Mouse (Mus musculus): ENCODE measurements around the gene Rflna.

Gene Rflna

DNA sequence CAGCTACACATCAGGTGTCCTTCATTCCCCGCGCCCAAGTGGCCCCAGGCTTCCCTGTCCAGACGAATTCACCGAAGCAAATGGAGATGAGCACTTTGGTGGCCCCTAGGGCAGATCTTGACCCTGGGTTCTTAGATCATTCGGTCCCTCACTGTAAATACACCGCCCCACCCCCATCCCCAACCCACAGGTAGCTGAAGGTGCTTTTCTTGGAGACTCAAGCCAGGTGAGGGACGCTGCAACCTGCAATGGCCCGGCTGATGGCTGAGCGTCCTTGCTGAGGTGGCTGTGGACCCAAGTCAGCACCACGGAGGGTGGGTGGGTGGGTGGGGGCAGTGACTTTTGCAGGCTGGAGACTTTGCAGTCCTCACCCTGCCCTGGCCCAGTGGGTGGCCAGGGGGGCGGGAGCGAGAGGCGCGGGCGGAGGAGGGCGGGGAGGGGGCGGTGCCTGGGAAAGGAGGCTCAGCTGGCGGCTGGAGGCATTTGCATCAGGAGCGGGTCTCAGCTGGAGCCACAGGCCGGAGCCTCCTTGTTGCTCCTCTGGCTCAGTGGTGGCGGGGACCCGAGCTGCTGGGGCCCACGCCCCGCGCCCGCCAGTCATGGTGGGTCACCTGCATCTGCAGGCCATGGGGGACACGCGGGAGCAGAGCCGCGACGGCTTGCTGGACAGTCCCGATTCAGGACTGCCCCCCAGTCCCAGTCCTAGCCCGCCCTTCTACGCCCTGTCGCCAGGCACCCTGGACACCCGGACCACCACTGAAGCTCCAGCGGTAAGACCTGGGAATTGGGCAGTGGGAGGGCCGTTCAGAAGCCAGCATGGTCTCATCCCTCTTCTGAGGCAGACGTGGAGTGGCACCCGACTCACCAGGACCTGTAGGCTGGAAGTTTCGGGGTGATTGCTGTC is at the start of gene Rflna:
Gene Rflna (plus strand): TSS at position 253 of the 904 bp plus-strand sequence.
- peak in 1 of 2 experiments; percentile 18 for DNase-seq (ENCODE audit: low spot score in 2 of 2)

DNA sequence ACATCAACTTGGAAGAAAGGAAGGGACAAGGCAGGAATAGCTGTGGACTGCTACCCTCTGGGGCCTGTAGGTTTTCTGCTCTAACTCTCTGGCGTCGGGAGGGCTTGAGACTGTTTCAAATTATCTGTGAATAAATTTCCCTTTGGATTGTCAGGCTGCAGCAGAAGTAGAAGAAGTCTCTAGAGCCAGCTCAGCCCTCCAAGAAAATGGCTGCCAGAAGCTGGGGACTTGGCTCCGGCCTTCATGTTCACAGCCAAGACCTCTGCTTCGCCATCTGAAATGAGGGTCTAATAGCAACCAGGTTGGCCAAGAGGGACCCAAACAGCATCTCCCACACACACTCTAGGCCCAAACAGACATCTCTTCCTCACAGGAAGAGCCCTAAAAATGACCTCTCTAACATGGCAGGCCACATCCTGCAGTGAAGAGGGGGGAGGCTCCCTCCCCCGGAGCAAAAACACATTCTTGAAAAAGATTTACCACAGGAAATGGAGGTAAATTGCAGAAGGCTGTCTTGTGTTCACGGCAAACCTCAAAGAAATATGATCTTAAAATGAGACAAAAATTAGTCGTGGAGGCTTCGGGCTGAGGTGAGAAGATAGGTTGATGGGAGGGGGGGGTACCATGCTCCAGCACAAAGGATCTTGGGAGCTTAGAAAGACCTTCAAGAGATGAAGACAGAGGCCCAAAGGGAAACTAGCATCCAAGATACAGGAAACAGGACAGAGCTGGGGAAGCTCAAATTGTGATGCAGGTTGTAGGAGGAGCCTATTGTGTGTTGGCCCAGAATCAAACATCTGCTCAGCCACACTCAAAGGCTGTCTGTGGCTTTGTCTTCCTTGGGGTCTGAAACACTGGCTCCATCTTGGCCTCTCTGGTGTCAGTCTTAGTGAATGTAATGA is 48.4 kb upstream of the Rflna start:
- DNase-seq (ENCODE audit: low spot score in 2 of 2): no peak

DNA sequence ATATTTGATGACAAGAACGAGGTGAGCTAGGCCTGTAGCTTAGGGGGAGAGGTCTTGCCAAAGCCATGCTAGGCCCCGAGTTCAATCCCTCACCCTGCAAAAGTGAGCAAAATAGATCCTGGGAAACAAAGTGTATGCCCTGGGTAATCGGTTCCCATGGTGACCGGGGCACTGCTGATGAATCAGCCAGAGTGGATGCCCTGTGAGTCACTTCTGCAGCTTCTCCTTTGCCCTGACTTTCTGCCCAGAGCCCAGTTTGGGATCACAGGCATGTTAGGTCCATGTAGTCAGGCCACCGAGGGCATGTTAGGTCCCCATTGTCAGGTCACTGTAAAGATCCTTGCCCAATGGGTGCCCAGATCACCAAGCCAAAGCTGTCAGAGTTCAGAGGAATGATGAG is 45.5 kb upstream of the Rflna start:
- DNase-seq (ENCODE audit: low spot score in 2 of 2): no peak

DNA sequence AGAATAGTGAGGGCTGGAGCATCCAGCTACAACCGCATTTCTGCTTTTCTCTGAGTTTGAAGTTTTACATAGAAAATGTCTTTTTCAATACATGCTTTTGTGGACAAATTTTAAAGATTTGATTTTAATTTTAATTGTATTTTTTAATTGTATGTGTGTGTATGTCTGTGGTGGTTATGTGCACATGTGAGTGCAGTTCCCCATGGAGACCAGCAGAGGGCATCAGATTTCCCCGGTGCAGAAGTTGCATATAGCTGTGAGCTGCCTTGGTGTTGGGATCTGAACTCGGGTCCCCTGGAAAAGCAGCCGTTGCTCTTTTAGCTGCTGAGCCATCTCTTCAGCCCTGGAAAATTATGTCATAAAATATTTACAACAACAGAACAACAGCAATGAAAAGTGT is 43.9 kb upstream of the Rflna start:
- DNase-seq (ENCODE audit: low spot score in 2 of 2): no peak

DNA sequence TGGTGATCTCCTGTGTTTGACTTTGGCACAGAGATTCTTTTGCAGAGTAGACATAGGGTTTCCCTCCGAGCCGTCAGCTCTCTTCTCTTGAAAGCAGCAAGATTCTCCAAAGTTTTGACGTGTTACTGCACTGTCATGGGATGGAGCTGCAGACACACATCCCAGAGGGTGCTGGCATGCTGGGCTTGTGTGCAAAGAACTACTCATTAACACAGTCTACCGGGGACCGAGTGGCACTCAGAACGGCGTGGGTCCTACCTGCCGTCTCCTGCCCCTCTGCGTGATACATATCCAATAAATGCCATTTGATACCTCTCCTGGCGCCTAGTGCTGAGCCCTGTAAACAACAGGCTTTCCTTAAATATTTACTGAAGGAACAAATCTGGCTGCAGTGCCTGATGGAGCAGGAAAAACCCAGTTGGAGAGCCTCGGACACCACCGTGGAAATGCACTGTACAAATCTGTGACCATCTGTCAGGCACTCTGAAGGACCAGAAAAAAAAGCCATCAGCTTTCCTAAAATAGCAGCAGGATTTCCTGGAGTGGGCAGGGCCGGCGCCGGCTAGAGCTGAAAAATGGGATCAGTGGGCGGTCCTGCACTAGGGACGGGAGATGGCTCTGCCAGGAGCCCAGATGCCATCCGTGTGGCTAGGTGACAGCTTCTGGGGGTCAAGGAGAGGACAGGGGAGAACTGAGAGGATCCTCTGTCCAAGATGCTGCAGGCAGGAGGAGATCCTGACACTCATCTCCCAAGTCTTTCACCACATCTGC is 42.7 kb upstream of the Rflna start:
- DNase-seq (ENCODE audit: low spot score in 2 of 2): peak; percentile 52 to 71

DNA sequence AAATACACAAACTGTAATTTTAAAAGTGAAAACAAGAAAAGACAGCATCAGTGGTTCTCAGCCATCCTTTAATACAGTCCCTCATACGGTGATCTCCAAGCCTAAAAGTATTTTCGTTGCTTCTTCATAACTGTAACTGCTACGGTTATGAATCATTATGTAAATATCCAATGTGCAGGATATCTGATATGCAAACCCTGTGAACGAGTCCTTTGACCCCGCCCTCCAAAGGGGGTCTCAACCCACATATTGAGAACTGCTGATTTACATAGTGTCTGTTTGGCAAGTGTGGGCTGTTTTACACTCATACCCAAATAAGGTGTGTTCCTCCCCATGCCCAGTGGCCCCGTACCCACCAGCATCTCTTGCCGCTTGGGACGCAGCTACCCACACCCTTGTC is 41.6 kb upstream of the Rflna start:
- DNase-seq (ENCODE audit: low spot score in 2 of 2): no peak

DNA sequence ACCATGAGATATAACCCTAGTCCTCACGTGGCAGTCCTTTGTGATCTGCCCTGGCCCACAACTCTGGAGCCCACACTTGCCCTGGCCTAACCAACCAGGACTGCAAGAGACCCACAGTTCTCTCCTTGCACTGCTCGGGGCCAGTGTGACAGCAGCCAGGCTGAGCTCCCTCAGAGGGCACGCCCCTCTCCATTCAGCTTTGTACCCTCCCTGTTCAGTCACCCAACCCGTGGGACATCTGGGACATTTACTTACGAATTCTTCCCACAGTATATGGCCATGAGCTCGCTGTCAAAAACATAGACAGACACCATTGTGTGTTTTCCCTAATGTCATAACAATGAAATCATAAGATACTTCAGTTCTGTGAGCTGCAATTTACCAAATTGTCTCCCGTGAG is 40.3 kb upstream of the Rflna start:
- DNase-seq (ENCODE audit: low spot score in 2 of 2): no peak

DNA sequence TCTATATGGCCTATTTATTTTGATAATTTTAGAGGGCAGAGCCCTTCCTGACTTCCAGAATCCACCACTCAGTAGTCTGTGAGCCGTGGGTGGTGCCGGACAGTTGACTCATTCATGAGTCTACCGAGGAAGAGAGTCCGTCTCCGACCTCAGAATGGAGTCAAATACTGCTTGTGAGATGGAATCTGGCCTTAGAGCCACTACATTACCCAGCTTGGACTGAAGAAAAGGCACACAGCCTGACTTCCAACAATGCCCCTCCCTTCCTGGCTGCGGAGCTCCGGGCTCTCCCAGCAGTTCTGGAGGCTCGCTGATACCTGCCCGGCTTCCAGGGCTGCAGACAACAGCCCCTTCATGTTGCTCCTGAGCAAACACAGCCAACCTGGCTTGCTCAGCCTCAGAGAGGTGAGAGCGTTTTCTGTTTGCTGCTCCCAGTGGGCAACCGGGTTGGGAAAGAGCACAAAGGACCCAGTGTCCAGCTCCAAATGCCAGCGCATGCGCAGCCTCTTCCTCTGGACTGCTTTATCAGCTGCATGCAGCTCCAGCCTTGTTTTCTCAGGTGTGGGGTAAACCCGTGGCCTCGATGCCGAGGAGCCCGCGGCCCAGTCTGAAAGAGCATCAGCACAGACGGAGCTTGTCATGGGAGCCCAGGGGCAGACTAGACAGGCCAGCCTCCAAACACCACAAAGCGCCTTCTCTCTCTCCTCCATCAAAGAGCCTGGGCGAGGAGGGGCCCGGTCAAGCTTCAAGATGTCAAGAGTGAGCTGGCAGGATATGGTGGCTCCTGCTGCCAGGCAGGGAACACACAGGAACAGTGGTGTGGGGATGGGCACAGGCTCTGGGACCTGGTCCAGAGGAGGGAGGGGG is 39.0 kb upstream of the Rflna start:
- DNase-seq (ENCODE audit: low spot score in 2 of 2): peak; percentile 44 to 55

DNA sequence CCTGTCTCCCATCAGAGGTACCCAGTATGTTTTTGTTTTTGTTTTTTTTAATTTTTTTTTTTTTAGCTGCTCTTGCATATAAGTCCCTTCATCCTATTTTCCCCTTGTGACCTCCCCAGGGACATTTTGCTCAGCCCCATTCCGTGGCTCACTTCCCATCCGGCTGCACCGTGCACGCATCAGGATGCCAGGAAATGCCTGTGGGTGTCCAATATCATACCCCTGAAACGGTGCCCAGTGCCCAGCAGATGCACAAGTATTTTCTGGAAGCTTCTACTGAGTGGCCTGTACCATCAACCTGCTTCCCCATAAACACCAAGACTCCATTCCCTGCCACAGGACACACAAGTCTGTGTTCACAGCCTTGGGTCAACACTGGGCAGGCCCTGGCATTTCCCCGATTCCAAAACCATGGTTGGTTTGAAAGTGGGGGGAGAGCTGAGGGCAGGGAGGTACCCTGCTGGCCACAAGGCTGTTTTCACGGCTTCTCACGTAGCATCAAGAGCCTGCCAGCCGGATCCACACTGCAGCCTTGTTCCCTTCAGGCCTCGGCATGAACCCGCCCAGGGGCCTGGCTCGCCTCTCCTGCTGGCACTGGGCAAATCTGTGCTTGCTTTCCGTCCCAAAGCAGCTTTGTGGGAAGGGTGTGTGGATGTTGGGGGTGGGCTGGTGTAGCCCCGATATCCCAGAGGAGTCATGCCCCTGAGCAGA is 36.2 kb upstream of the Rflna start:
- no peak for DNase-seq (ENCODE audit: low spot score in 2 of 2)

DNA sequence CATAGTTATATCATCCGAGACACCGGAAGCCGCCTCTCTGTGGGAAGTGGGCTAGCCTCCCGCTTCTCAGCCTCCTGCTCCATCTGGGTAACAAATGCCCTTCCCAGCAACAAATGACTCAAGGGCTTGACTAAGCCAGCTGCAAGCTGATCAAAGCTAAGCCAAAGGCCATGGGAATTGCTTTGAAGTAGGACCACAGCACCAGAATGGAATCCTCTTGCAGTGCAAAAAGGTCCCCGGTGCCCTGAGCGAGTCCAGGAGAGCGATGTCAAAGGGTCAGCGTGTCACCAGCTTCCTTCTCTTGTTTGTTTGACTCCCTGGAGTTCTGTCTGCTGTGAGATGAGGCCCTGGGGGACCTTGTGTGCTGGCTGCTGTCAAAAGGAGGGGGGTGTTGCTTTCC is 33.2 kb upstream of the Rflna start:
- DNase-seq (ENCODE audit: low spot score in 2 of 2): no peak

DNA sequence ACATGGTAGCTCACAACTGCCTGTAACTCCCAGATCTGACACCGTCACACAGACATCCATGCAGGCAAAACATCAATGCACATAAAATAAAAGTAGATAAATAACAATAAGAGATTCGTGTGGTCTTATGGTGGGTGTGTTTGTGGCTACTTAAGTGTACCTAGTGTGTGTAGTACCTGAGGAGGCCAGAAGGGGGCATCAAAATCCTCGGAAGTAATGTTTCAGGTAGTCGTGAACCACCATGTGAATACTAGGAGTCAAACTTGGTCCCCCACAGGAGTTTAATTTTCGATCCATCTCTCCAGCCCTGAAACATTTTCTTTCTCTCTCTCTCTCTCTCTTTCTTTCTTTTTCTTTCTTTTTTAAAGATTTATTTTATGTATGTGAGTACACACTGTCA is 16.8 kb upstream of the Rflna start:
- DNase-seq (ENCODE audit: low spot score in 2 of 2): no peak

DNA sequence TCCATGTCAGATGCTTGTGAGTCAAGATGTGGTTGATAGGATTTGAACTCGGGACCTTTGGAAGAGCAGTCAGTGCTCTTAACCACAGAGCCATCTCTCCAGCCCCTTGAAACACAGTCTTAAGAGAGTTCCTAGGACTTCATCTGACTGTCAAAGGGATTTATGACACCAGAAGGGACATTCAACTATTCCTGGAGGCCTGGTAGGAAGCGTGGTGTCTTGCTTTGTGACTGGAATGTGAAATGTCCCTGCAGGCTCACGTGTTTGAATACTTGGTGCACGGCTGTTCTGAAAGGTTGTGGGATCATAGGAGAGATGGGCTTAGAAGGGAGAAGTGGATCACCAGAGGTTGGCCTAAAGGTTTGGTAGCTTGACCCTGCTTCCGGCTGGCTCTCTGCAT is 16.4 kb upstream of the Rflna start:
- DNase-seq (ENCODE audit: low spot score in 2 of 2): no peak

DNA sequence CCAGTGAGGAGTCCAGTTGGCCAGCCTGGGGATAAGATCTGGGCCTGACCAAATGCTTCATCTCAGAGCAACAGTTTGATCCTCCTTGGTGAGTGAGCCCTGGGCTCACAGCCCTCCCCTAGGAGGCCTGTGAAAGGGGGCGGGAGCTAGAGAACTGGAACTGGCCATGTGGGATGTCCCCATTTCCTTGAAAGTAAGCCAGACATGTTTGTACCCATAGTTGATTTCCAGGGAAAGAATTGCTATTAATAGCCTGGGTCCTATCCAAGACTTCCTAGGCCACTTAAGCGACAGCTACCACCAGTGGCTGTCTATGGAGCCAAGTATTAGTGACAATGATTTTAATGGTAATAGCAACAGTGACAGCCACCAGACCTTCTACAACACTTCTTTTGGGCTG is 13.3 kb upstream of the Rflna start:
- DNase-seq (ENCODE audit: low spot score in 2 of 2): no peak

DNA sequence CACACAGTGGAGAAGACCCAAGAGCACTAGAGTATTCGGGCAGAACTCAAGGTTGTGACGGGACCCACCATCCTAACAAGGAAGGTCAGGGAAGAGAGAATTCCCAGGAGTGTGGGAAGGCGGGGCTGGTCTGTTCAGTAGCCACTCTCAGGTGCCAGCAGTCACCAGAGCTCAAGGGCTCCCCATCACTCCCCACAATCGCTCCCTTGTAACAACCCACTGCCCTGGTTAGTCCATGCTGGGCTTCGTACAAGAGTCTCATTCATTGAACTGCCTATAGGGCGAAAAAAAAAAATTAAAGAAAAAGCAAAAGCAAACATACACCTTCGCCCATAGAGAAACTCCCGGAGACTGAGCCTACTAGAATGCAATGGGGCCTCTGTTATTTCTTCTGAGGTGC is 10.7 kb upstream of the Rflna start:
- no peak for DNase-seq (ENCODE audit: low spot score in 2 of 2)

DNA sequence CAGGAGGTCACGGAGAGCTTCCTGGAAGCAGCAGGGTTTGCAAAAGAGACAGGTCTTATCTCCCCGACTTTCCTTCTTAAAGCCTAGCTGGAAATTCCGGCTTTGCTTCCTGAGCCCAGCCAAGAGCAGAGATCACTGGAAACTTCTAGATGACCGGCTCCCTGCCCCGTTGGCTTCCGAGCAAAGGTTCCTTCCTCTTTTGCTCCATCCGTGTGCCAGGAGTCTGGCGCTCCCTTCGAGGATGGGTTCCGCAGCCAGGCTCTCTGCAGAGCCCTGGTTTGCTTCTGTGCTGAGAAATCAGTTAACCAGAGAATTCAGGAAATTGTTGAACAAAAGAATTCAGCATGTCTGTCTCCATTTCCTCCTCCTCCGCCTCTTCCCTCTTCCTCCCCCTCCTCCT is 10.1 kb upstream of the Rflna start:
- no peak for DNase-seq (ENCODE audit: low spot score in 2 of 2)

DNA sequence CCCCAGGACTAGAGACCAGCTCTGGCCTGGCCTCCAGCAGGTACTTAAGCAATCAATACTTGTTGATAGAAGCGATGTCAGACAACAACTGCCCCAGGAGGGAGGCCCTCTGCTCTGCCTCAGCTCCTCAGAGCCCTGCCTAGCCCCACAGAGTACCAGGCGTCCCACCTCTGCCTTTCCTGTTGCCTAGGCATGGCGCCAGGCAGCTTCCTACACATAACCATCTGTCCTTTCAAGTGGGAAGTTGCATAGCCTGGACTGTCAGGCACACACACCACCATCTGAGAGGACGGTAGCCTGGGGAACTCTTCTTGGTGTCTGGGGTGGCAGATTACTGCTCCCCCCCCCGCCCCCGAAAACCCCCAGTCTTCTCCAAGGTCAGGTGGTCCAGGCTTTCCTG is 6.2 kb upstream of the Rflna start:
- DNase-seq (ENCODE audit: low spot score in 2 of 2): peak in 1 of 2 experiments; percentile 25

DNA sequence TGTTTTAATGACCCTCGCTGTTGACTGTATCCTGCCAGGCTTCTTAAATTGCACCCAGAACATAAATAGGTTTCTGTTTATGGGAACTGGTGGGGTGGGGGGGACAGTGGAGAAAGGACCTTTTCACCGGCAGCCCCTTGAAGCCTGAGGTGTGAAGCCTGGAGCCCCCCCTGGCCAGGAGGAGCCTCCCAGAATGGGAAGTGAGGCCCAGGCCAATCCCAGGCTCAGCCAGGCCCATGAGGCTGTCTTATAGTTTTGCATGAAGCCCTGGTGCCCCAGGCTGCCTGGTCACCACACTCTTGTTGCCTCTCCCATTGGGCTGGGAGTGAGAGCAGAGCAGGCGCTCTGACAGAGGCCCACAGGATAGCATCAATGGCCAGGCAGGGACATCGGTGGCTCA is 5.1 kb upstream of the Rflna start:
- no peak for DNase-seq (ENCODE audit: low spot score in 2 of 2)

DNA sequence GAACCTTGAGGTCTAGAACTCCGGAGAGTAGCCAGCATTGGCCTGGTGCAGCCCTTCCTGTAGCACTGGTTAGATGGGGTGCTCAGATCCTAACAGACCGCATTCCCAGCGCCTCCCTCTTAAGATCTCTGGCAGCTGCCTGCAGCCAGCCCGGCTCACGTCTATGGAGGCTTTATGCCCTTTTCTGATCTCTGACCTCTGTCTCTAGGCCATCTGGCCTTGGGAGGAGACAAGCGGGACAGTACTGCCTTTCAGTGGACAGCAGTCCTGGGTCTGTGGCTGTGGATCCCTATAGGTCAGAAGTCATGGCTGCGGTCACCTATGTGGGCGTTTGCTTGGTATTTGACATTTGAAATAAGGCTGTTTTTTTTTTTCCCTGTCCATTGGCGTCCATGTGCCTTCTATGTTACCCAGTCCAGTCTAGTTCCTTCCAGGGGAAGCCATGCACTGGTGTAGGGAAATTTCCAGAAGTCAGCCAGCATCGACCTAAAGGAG is 2.2 kb upstream of the Rflna start:
- no peak for DNase-seq (ENCODE audit: low spot score in 2 of 2)

DNA sequence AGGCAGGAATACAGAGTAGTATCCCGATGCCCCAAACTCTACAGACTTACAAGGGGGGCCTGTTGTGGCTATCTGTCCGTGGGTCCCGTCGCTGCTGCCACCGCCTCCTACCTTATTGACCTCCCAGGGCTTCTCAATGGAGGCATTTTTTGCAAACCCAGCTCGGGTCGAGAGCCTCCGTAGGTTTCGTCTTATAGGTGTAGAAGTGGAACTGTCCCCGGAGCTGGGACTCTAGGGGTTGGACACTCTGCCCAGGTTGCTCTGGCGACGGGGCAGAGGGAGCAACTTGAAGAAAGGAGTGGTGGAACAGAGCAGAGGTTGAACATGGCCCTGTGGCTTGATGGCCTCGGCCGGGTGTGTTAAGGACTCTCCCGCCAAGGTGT is 843 bp downstream of the Rflna start:
- DNase-seq (ENCODE audit: low spot score in 2 of 2): no peak

Data from frontal cortex, postnatal 10 days (tissue).